Mouse (Mus musculus) midbrain, embryonic 15.5 days (tissue): ENCODE data around the gene Olfr502. TPM values are rescaled to one million over a fixed set of nuclear protein-coding genes. Genes with fewer than 3 reads are reported as not detected.
"Not testable (repeated sequence)": the region's sequence is repeated elsewhere in the genome, so short reads cannot be mapped to it uniquely, and the experiment has no call there.

Experiments
- ATAC-seq: fragments of 200-750 bp; cut with Nextera tagmentation; replicated peaks from 2 replicates; pipeline ENCODE4 v1.8.0; 2017; ENCODE audit warnings: moderate TSS enrichment
- H3K27ac ChIP-seq: fragments of 300-500 bp; sonication (generic); 2 replicates; pipeline ENCODE4 v1.5.1; 2015; ENCODE audit warnings: mild to moderate bottlenecking, inconsistent platforms
- H3K27me3 ChIP-seq: fragments of 300-500 bp; sonication (generic); replicated peaks from 2 replicates; pipeline ENCODE4 v1.6.1; 2015; ENCODE audit warnings: inconsistent platforms
- H3K36me3 ChIP-seq: fragments of 300-500 bp; sonication (generic); replicated peaks from 2 replicates; pipeline ENCODE4 v1.6.1; 2015; ENCODE audit warnings: inconsistent platforms
- H3K4me1 ChIP-seq: fragments of 300-500 bp; sonication (generic); 2 replicates; pipeline ENCODE4 v1.6.1; 2015; ENCODE audit warnings: inconsistent platforms
- H3K4me2 ChIP-seq: fragments of 300-500 bp; sonication (generic); 2 replicates; pipeline ENCODE4 v1.6.1; 2015; ENCODE audit warnings: inconsistent platforms, mild to moderate bottlenecking, moderate library complexity
- H3K4me3 ChIP-seq: fragments of 300-500 bp; sonication (generic); 2 replicates; pipeline ENCODE4 v1.5.1; 2015; ENCODE audit warnings: mild to moderate bottlenecking, inconsistent platforms
- H3K9ac ChIP-seq: fragments of 300-500 bp; sonication (generic); 2 replicates; pipeline ENCODE4 v1.6.1; 2015; ENCODE audit warnings: mild to moderate bottlenecking, inconsistent platforms
- H3K9me3 ChIP-seq: fragments of 300-500 bp; sonication (generic); 2 replicates; pipeline ENCODE4 v1.6.1; 2016; ENCODE audit warnings: inconsistent platforms
- WGBS: fragments of 180-500 bp; shearing (Covaris S2); methylation state at CpG from one replicate; pipeline ENCODE4 v1.1.7; 2015; ENCODE audit warnings: mixed read lengths; 5-methylcytosine and 5-hydroxymethylcytosine counted together
- polyA plus RNA-seq: library from polyadenylated mRNA; unstranded; fragments of >200 nt; fragmentation: Nextera tagmentation; extraction: Ambion mirVana; gene quantifications from 2 replicates; pipeline ENCODE4 v1.2.1, GENCODE M21; 2015

The Olfr502 gene
- polyA plus RNA-seq = not detected in 2 replicates

- no peaks in the 10 kb centered on the region for H3K36me3 ChIP-seq
- 92% methylated on average over 1 of the region's 1 CpGs for WGBS
- H3K4me2 ChIP-seq = no peak within 1 kb of the TSS
- H3K9ac ChIP-seq = no peak within 1 kb of the TSS
- no peaks in the 10 kb centered on the region for H3K4me1 ChIP-seq
- no peak for ATAC-seq
- H3K4me3 ChIP-seq = no peak within 1 kb of the TSS
- H3K27me3 ChIP-seq = no peaks in the 10 kb centered on the region
- no peak within 1 kb of the TSS for H3K27ac ChIP-seq
- H3K9me3 ChIP-seq = no peaks in the 10 kb centered on the region
Observed at GRCm38 (mm10) chr7:108524965-108525364, at the start of gene Olfr502. Gene Olfr502 (minus strand): TSS chr7:108525065.

DNA sequence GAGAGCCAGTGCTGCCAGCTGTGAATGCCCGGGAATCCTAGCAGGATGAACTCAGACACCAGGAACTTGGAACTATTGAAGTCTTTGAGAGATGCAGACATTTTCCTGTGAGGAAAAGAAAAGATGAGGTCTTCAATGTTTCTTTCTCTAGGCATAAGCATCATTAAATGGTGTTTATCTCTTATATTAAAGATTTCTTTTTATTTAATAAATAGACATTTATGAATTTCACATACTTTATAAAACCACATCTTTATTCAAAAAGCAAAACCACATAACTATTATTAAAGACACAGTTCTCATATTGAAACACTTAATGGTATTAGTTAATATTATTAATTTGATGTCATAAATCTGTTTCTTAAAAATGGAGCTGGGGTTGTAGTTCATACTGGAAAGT, 40.8 kb upstream of the Olfr502 start, which contains the start of gene Olfr504:
Gene Olfr504, minus strand, starts transcription at position 101 of the 400 bp plus-strand sequence.
- H3K36me3 ChIP-seq = no peaks in the 10 kb centered on the region
- ATAC-seq = no peak
- no peak within 1 kb of the TSS for H3K27ac ChIP-seq
- H3K4me3 ChIP-seq = no peak within 1 kb of the TSS
- no peak within 1 kb of the TSS for H3K9ac ChIP-seq
- H3K4me1 ChIP-seq = no peaks in the 10 kb centered on the region
- no peak within 1 kb of the TSS for H3K4me2 ChIP-seq
- H3K9me3 ChIP-seq = no peaks in the 10 kb centered on the region
- H3K27me3 ChIP-seq = no peaks in the 10 kb centered on the region
- 90% methylated on average over 1 of the region's 1 CpGs for WGBS

GRCm38 (mm10) chr7:108544227-108544626, 19.4 kb upstream of the Olfr502 start, which contains the start of gene Olfr503:
Gene Olfr503 (plus strand): TSS chr7:108544527.
- H3K27ac ChIP-seq, H3K9ac ChIP-seq, H3K36me3 ChIP-seq, ATAC-seq, H3K4me2 ChIP-seq, H3K4me3 ChIP-seq, H3K9me3 ChIP-seq, H3K27me3 ChIP-seq, H3K4me1 ChIP-seq: not testable (repeated sequence)
- WGBS = 60% methylated on average over 1 of the region's 1 CpGs

- Histone ChIP-seq H3K27me3 (no peaks in the 10 kb centered on the region), H3K4me2 (no peak overlapping the region), H3K27ac (no peak overlapping the region), H3K9ac (no peak overlapping the region), H3K36me3 (no peaks in the 10 kb centered on the region), H3K4me3 (no peak overlapping the region), H3K9me3 (no peaks in the 10 kb centered on the region), H3K4me1 (no peaks in the 10 kb centered on the region)
- WGBS = 85% methylated on average over 13 of the region's 13 CpGs
- ATAC-seq = no peak
Observed at GRCm38 (mm10) chr7:108542416-108542815, 17.6 kb upstream of the Olfr502 start.

Other genes starting within 250 kb of the Olfr502 start
- not detected in 2 replicates for gene Olfr490, start 236.1 kb downstream of the Olfr502 start, polyA plus RNA-seq
- gene Olfr491, start 211.6 kb downstream of the Olfr502 start, polyA plus RNA-seq = not detected in 2 replicates
- not detected in 2 replicates for gene Olfr492, start 201.4 kb downstream of the Olfr502 start, polyA plus RNA-seq
- not detected in 2 replicates for gene Olfr493, start 178.1 kb downstream of the Olfr502 start, polyA plus RNA-seq
- gene Olfr494, start 159.7 kb downstream of the Olfr502 start, polyA plus RNA-seq = not detected in 2 replicates
- not detected in 2 replicates for gene Olfr495, start 131.9 kb downstream of the Olfr502 start, polyA plus RNA-seq
- gene Olfr497, start 104.6 kb downstream of the Olfr502 start, polyA plus RNA-seq = not detected in 2 replicates
- not detected in 2 replicates for gene Olfr498, start 59.7 kb downstream of the Olfr502 start, polyA plus RNA-seq
- gene Olfr503, start 19.5 kb upstream of the Olfr502 start, polyA plus RNA-seq = not detected in 2 replicates
- gene Olfr504, start 40.7 kb upstream of the Olfr502 start, polyA plus RNA-seq = not detected in 2 replicates
- not detected in 2 replicates for gene Olfr506, start 85.7 kb upstream of the Olfr502 start, polyA plus RNA-seq
- gene Olfr507, start 96.7 kb upstream of the Olfr502 start, polyA plus RNA-seq = not detected in 2 replicates
- gene Olfr508, start 104.9 kb upstream of the Olfr502 start, polyA plus RNA-seq = not detected in 2 replicates
- gene Olfr509, start 126.8 kb upstream of the Olfr502 start, polyA plus RNA-seq = 0.09 TPM in 1 of 2 replicates, not detected in the other
- gene Olfr510, start 141.4 kb upstream of the Olfr502 start, polyA plus RNA-seq = not detected in 2 replicates
- not detected in 2 replicates for gene Olfr512, start 188.3 kb upstream of the Olfr502 start, polyA plus RNA-seq
- not detected in 2 replicates for gene Olfr513, start 225.9 kb upstream of the Olfr502 start, polyA plus RNA-seq